Mouse (Mus musculus) heart, embryonic 10.5 days (tissue): Measurements from ENCODE around the gene Ccni. TPM values are rescaled to one million over a fixed set of nuclear protein-coding genes. Genes with fewer than 3 reads are reported as not detected.
A peak's percentile ranks its signal among the peaks of the same experiment; 100 is the strongest.

Experiments used
- DNase-seq: peaks from one replicate; pipeline ENCODE4 v3.0.0-alpha.2; 2017; ENCODE audit warnings: low spot score
- H3K27ac ChIP-seq: fragments of 300-500 bp; sonication (generic); 2 replicates; pipeline ENCODE4 v1.5.1; 2016; ENCODE audit warnings: mild to moderate bottlenecking
- H3K27me3 ChIP-seq: fragments of 300-500 bp; sonication (generic); 2 replicates; pipeline ENCODE4 v1.6.1; 2016; ENCODE audit warnings: mild to moderate bottlenecking; ENCODE audit not compliant: poor library complexity, insufficient read depth, severe bottlenecking
- H3K36me3 ChIP-seq: fragments of 300-500 bp; sonication (generic); 2 replicates; pipeline ENCODE4 v1.6.1; 2016; ENCODE audit warnings: mild to moderate bottlenecking, moderate library complexity
- H3K4me1 ChIP-seq: fragments of 300-500 bp; sonication (generic); 2 replicates; pipeline ENCODE4 v1.6.1; 2016; ENCODE audit warnings: mild to moderate bottlenecking
- H3K4me3 ChIP-seq: fragments of 300-500 bp; sonication (generic); 2 replicates; pipeline ENCODE4 v1.5.1; 2016; ENCODE audit warnings: mild to moderate bottlenecking, moderate library complexity
- H3K9me3 ChIP-seq: fragments of 300-500 bp; sonication (generic); 2 replicates; pipeline ENCODE4 v1.6.1; 2016; ENCODE audit warnings: mild to moderate bottlenecking, moderate library complexity
- WGBS: fragments of 180-500 bp; shearing (Covaris S2); methylation state at CpG from one replicate; pipeline ENCODE4 v1.1.7; 2016; 5-methylcytosine and 5-hydroxymethylcytosine counted together
- polyA plus RNA-seq: library from polyadenylated mRNA; unstranded; fragments of >200 nt; fragmentation: Nextera tagmentation; extraction: Ambion mirVana; gene quantifications from 2 replicates; pipeline ENCODE4 v1.2.1, GENCODE M21; 2016

Ccni gene
- polyA plus RNA-seq, 1 experiment from 2014 or later: 81.4 TPM

- 88% methylated on average over 6 of the region's 6 CpGs for WGBS
- Histone ChIP-seq H3K36me3 (peaks cover 68% of the 10 kb centered on the region), H3K9me3 (no peaks in the 10 kb centered on the region), H3K27ac (no peak overlapping the region), H3K27me3 (no peaks in the 10 kb centered on the region), H3K4me3 (no peak overlapping the region), H3K4me1 (no peaks in the 10 kb centered on the region)
- no peak for DNase-seq
Observed at GRCm38 (mm10) chr5:93183311-93183710, 23.0 kb downstream of the Ccni start.

- WGBS: 60% methylated on average over 2 of the region's 2 CpGs
- peaks cover 58% of the 10 kb centered on the region for H3K36me3 ChIP-seq
- no peaks in the 10 kb centered on the region for H3K9me3 ChIP-seq
Observed at GRCm38 (mm10) chr5:93180252-93180651, 26.0 kb downstream of the Ccni start.

GRCm38 (mm10) chr5:93178616-93179015 is 27.7 kb downstream of the Ccni start:
- WGBS: 87% methylated on average over 6 of the region's 6 CpGs
- H3K36me3 ChIP-seq: peaks cover 54% of the 10 kb centered on the region
- no peak overlapping the region for H3K27ac ChIP-seq
- no peak overlapping the region for H3K4me3 ChIP-seq
- DNase-seq: no peak
- H3K9me3 ChIP-seq: no peaks in the 10 kb centered on the region
- H3K27me3 ChIP-seq: no peaks in the 10 kb centered on the region
- H3K4me1 ChIP-seq: no peaks in the 10 kb centered on the region

More at GRCm38 (mm10) chr5:93180252-93180651, 26.0 kb downstream of the Ccni start:
- Histone ChIP-seq H3K4me1 (no peaks in the 10 kb centered on the region), H3K27ac (no peak overlapping the region), H3K4me3 (no peak overlapping the region), H3K27me3 (no peaks in the 10 kb centered on the region)
- no peak for DNase-seq

GRCm38 (mm10) chr5:93174675-93175074 is 31.6 kb downstream of the Ccni start:
- Histone ChIP-seq H3K9me3 (no peaks in the 10 kb centered on the region), H3K4me1 (peaks cover 12% of the 10 kb centered on the region; the same call in 1 of the 2 replicates), H3K27me3 (no peaks in the 10 kb centered on the region), H3K36me3 (peaks cover 60% of the 10 kb centered on the region), H3K4me3 (no peak overlapping the region), H3K27ac (no peak overlapping the region)
- no peak for DNase-seq
- WGBS: 89% methylated on average over 6 of the region's 6 CpGs

GRCm38 (mm10) chr5:93172536-93172935 is 33.8 kb downstream of the Ccni start:
- WGBS: 45% methylated on average over 6 of the region's 6 CpGs
- Histone ChIP-seq H3K4me3 (no peak overlapping the region), H3K4me1 (peaks cover 12% of the 10 kb centered on the region; the same call in 1 of the 2 replicates), H3K9me3 (no peaks in the 10 kb centered on the region), H3K36me3 (peaks cover 65% of the 10 kb centered on the region), H3K27me3 (no peaks in the 10 kb centered on the region), H3K27ac (peak overlapping the region; percentile 33; the same call in 1 of the 2 replicates)
- DNase-seq: no peak

GRCm38 (mm10) chr5:93171420-93171819 is 34.9 kb downstream of the Ccni start:
- Histone ChIP-seq H3K4me1 (peaks cover 12% of the 10 kb centered on the region; the same call in 1 of the 2 replicates), H3K36me3 (peaks cover 73% of the 10 kb centered on the region), H3K27ac (no peak overlapping the region), H3K27me3 (no peaks in the 10 kb centered on the region), H3K9me3 (no peaks in the 10 kb centered on the region), H3K4me3 (no peak overlapping the region)
- peak; percentile 67 for DNase-seq
- 94% methylated on average over 15 of the region's 15 CpGs for WGBS

- Histone ChIP-seq H3K27ac (no peak overlapping the region), H3K4me3 (no peak overlapping the region), H3K4me1 (peaks cover 12% of the 10 kb centered on the region; the same call in 1 of the 2 replicates), H3K36me3 (peaks cover 84% of the 10 kb centered on the region), H3K27me3 (no peaks in the 10 kb centered on the region), H3K9me3 (no peaks in the 10 kb centered on the region)
- WGBS: 89% methylated on average over 6 of the region's 6 CpGs
- peak; percentile 47 for DNase-seq
Observed at GRCm38 (mm10) chr5:93168654-93169053, 37.6 kb downstream of the Ccni start.

- H3K4me3 ChIP-seq: no peak overlapping the region
- no peak overlapping the region for H3K27ac ChIP-seq
- H3K36me3 ChIP-seq: peaks cover 86% of the 10 kb centered on the region
- no peaks in the 10 kb centered on the region for H3K27me3 ChIP-seq
- 93% methylated on average over 11 of the region's 11 CpGs for WGBS
- peak; percentile 27 for DNase-seq
- H3K9me3 ChIP-seq: no peaks in the 10 kb centered on the region
- peaks cover 12% of the 10 kb centered on the region; the same call in 1 of the 2 replicates for H3K4me1 ChIP-seq
Observed at GRCm38 (mm10) chr5:93167919-93168516, 38.3 kb downstream of the Ccni start.

GRCm38 (mm10) chr5:93163541-93163940 is 42.8 kb downstream of the Ccni start:
- Histone ChIP-seq H3K9me3 (no peaks in the 10 kb centered on the region), H3K27ac (no peak overlapping the region), H3K4me1 (no peaks in the 10 kb centered on the region), H3K36me3 (peaks cover 95% of the 10 kb centered on the region), H3K27me3 (no peaks in the 10 kb centered on the region), H3K4me3 (no peak overlapping the region)
- DNase-seq: no peak
- 79% methylated on average over 3 of the region's 3 CpGs for WGBS

- Histone ChIP-seq H3K9me3 (no peaks in the 10 kb centered on the region), H3K4me3 (no peak overlapping the region), H3K27me3 (no peaks in the 10 kb centered on the region), H3K36me3 (peaks cover 58% of the 10 kb centered on the region), H3K27ac (no peak overlapping the region), H3K4me1 (peaks cover 41% of the 10 kb centered on the region)
- no peak for DNase-seq
- 88% methylated on average over 11 of the region's 11 CpGs for WGBS
Observed at GRCm38 (mm10) chr5:93154401-93154800, 51.9 kb downstream of the Ccni start.

- no peak overlapping the region for H3K4me3 ChIP-seq
- H3K36me3 ChIP-seq: peaks cover 46% of the 10 kb centered on the region
- no peaks in the 10 kb centered on the region for H3K27me3 ChIP-seq
- 80% methylated on average over 4 of the region's 4 CpGs for WGBS
- no peak for DNase-seq
- peak overlapping the region; percentile 47 for H3K27ac ChIP-seq
- peaks cover 45% of the 10 kb centered on the region for H3K4me1 ChIP-seq
- H3K9me3 ChIP-seq: no peaks in the 10 kb centered on the region
Observed at GRCm38 (mm10) chr5:93152451-93152850, 53.8 kb downstream of the Ccni start.

GRCm38 (mm10) chr5:93151985-93152384 is 54.3 kb downstream of the Ccni start:
- DNase-seq: no peak
- WGBS: 64% methylated on average over 6 of the region's 6 CpGs
- peak overlapping the region; percentile 47 for H3K27ac ChIP-seq
- H3K4me3 ChIP-seq: no peak overlapping the region
- H3K9me3 ChIP-seq: no peaks in the 10 kb centered on the region
- H3K27me3 ChIP-seq: no peaks in the 10 kb centered on the region
- H3K36me3 ChIP-seq: peaks cover 41% of the 10 kb centered on the region
- H3K4me1 ChIP-seq: peaks cover 49% of the 10 kb centered on the region

- Histone ChIP-seq H3K9me3 (no peaks in the 10 kb centered on the region), H3K4me3 (no peak overlapping the region), H3K4me1 (peaks cover 66% of the 10 kb centered on the region), H3K27me3 (no peaks in the 10 kb centered on the region), H3K36me3 (peaks cover 26% of the 10 kb centered on the region), H3K27ac (peak overlapping the region; percentile 67)
- 50% methylated on average over 12 of the region's 12 CpGs for WGBS
- no peak for DNase-seq
Observed at GRCm38 (mm10) chr5:93149969-93150777, 56.1 kb downstream of the Ccni start.
